Mouse (Mus musculus): ENCODE data around the gene Shisa3. TPM values are rescaled to one million over a fixed set of nuclear protein-coding genes. Genes with fewer than 3 reads are reported as not detected.

Gene Shisa3
- total RNA-seq, 1 experiment from 2014 or later, result 0.33 TPM

Small RNA genes within 50 kb of the gene (microRNA-seq; reads per million reads assigned to microRNA genes)
- 0 reads per million in 2 experiments for gene Gm23617

Other genes starting within 250 kb of the Shisa3 start
- 1.1 TPM in 2 replicates for gene Bend4, start 179.6 kb upstream of the Shisa3 start, total RNA-seq (2021)
- 11.8 and 16.8 TPM in 2 replicates for gene Atp8a1, start 239.6 kb downstream of the Shisa3 start, total RNA-seq (2021)

Measured in adrenal gland, postnatal 25 days (tissue).